ENCODE assay signal across 12 mouse cellular contexts in genomic region chr13:28811081-28811439, GRCm38 (mm10).
A peak's percentile ranks its signal among the peaks of the same experiment; 100 is the strongest.
DNase-seq lines count a peak whose midpoint lies in the region; ATAC-seq lines count a peak whose summit lies in the region.
"Had no signal": no experiment of that assay in that cellular context is flagged by ENCODE, and none has a peak within 500 bp of the region (broad histone marks: within the 10 kb centered on the region; RNA-seq: fewer than 3 reads in every experiment).

No protein-coding gene starts in this region.

- 6% methylated on average over 2 of the region's 2 CpGs for WGBS in embryonic facial prominence, embryonic 11.5 days
- 12% methylated on average over 2 of the region's 2 CpGs for WGBS in embryonic facial prominence, embryonic 10.5 days
- WGBS in forebrain, embryonic 12.5 days: 4% methylated on average over 2 of the region's 2 CpGs

- H3K4me2 ChIP-seq in embryonic facial prominence, embryonic 11.5 days (ENCODE audit: low read depth, low read length): no peak overlapping the region
- peak overlapping the region; percentile 29; the same call in 1 of the 2 replicates for H3K4me2 ChIP-seq in forebrain, embryonic 12.5 days
- H3K4me2 ChIP-seq: heart, embryonic 12.5 days; liver, embryonic 11.5 days had no signal

- H3K27me3 ChIP-seq in embryonic facial prominence, embryonic 11.5 days (ENCODE audit: control insufficient read depth, insufficient read depth, low read length): no peaks in the 10 kb centered on the region
- H3K27me3 ChIP-seq in embryonic facial prominence, embryonic 10.5 days (replicated peaks; ENCODE audit: low read depth, poor library complexity, severe bottlenecking): no peaks in the 10 kb centered on the region
- no peaks in the 10 kb centered on the region for H3K27me3 ChIP-seq in forebrain, embryonic 12.5 days
- H3K27me3 ChIP-seq: heart, embryonic 12.5 days had no signal

- no peaks in the 10 kb centered on the region for H3K9me3 ChIP-seq in embryonic facial prominence, embryonic 11.5 days (replicated peaks; ENCODE audit: control insufficient read depth, low read length)
- no peaks in the 10 kb centered on the region for H3K9me3 ChIP-seq in embryonic facial prominence, embryonic 10.5 days
- H3K9me3 ChIP-seq in forebrain, embryonic 12.5 days: no peaks in the 10 kb centered on the region
- H3K9me3 ChIP-seq: heart, embryonic 12.5 days had no signal

- no peak overlapping the region; the same call in 1 of the 2 replicates for H3K27ac ChIP-seq in embryonic facial prominence, embryonic 11.5 days (replicated peaks; ENCODE audit: low read depth, low read length)
- no peak overlapping the region; the same call in 1 of the 2 replicates for H3K27ac ChIP-seq in embryonic facial prominence, embryonic 10.5 days (replicated peaks)
- peak overlapping the region; percentile 83 for H3K27ac ChIP-seq in forebrain, embryonic 12.5 days

- H3K9ac ChIP-seq in embryonic facial prominence, embryonic 11.5 days (replicated peaks; ENCODE audit: low read length): no peak overlapping the region
- H3K9ac ChIP-seq in forebrain, embryonic 12.5 days: no peak overlapping the region
- H3K9ac ChIP-seq: heart, embryonic 12.5 days had no signal

- no peaks in the 10 kb centered on the region for H3K4me1 ChIP-seq in embryonic facial prominence, embryonic 11.5 days (ENCODE audit: control insufficient read depth, insufficient read depth, low read length)
- peaks cover 71% of the 10 kb centered on the region for H3K4me1 ChIP-seq in embryonic facial prominence, embryonic 10.5 days
- peaks cover 68% of the 10 kb centered on the region for H3K4me1 ChIP-seq in forebrain, embryonic 12.5 days

- no peak overlapping the region for H3K4me3 ChIP-seq in embryonic facial prominence, embryonic 11.5 days (ENCODE audit: low read depth, low read length)
- no peak overlapping the region for H3K4me3 ChIP-seq in embryonic facial prominence, embryonic 10.5 days
- H3K4me3 ChIP-seq in forebrain, embryonic 12.5 days (replicated peaks): no peak overlapping the region
- H3K4me3 ChIP-seq: heart, embryonic 12.5 days had no signal

- H3K36me3 ChIP-seq in embryonic facial prominence, embryonic 11.5 days (replicated peaks; ENCODE audit: control insufficient read depth, insufficient read depth, low read depth, low read length): no peaks in the 10 kb centered on the region
- no peaks in the 10 kb centered on the region for H3K36me3 ChIP-seq in embryonic facial prominence, embryonic 10.5 days (replicated peaks)
- H3K36me3 ChIP-seq in forebrain, embryonic 12.5 days (replicated peaks): no peaks in the 10 kb centered on the region
- H3K36me3 ChIP-seq: heart, embryonic 12.5 days had no signal

- intact Hi-C loops in heart, postnatal 10 days (cut with DNase I): no loop called here

- no peak for ATAC-seq in embryonic facial prominence, embryonic 11.5 days (replicated peaks; ENCODE audit: insufficient number of reproducible peaks, low FRiP score, low TSS enrichment, low read depth)
- peak; percentile 36; the same call in 1 of the 2 replicates for ATAC-seq in forebrain, embryonic 12.5 days (ENCODE audit: low FRiP score)
- ATAC-seq: intestine, embryonic 16.5 days had no signal

- DNase-seq in embryonic facial prominence, embryonic 11.5 days (ENCODE audit: low spot score): peak; percentile 77
- no peak for DNase-seq in embryonic facial prominence, embryonic 10.5 days (ENCODE audit: low spot score)
- peak; percentile 48 for DNase-seq in mesoderm, embryonic 11.5 days (ENCODE audit: low read depth, low spot score)
- peak; percentile 16 for DNase-seq in retina, embryonic 14.5 days (ENCODE audit: low spot score)
- DNase-seq in right cerebral cortex, adult 2 months (ENCODE audit: low spot score in 2 of 2): no peak
- DNase-seq in kidney, adult 8-10 months: no peak
- DNase-seq in heart, postnatal 10 days: no peak
- DNase-seq: layer of hippocampus, postnatal 36 days had no signal

Comparison
In these comparisons a context has a peak if more than half of its experiments do, and no peak if none do; other contexts are left out.
1. DNase-seq: peak in embryonic facial prominence, embryonic 11.5 days (single experiment), mesoderm, embryonic 11.5 days (single experiment) and retina, embryonic 14.5 days (single experiment); none in embryonic facial prominence, embryonic 10.5 days (single experiment), right cerebral cortex, adult 2 months (0 of 2), kidney, adult 8-10 months (0 of 2) and heart, postnatal 10 days (0 of 2).